Mouse (Mus musculus) hindbrain, embryonic 14.5 days (tissue): Measurements from ENCODE around the gene Lpar3. TPM values are rescaled to one million over a fixed set of nuclear protein-coding genes. Genes with fewer than 3 reads are reported as not detected.

Experiments used
- ATAC-seq: fragments of 200-750 bp; cut with Nextera tagmentation; 2 replicates; pipeline ENCODE4 v1.8.0; 2017; ENCODE audit warnings: moderate number of reproducible peaks, mild to moderate bottlenecking, moderate TSS enrichment, moderate library complexity; ENCODE audit not compliant: low FRiP score
- DNase-seq: peaks from one replicate; pipeline ENCODE4 v3.0.0-alpha.2; 2015; ENCODE audit warnings: low spot score
- H3K27ac ChIP-seq: fragments of 300-500 bp; sonication (generic); 2 replicates; pipeline ENCODE4 v1.5.1; 2014; ENCODE audit warnings: mild to moderate bottlenecking, moderate library complexity
- H3K27me3 ChIP-seq: fragments of 300-500 bp; sonication (generic); 2 replicates; pipeline ENCODE4 v1.6.1; 2014; ENCODE audit warnings: mild to moderate bottlenecking, low read length, mixed read lengths; ENCODE audit not compliant: control insufficient read depth, insufficient read depth
- H3K36me3 ChIP-seq: fragments of 300-500 bp; sonication (generic); replicated peaks from 2 replicates; pipeline ENCODE4 v1.6.1; 2014; ENCODE audit not compliant: control insufficient read depth, insufficient read depth
- H3K4me1 ChIP-seq: fragments of 300-500 bp; sonication (generic); replicated peaks from 2 replicates; pipeline ENCODE4 v1.6.1; 2014; ENCODE audit warnings: antibody characterized with exemption, low read length, mixed read lengths; ENCODE audit not compliant: control insufficient read depth, insufficient read depth
- H3K4me2 ChIP-seq: fragments of 300-500 bp; sonication (generic); replicated peaks from 2 replicates; pipeline ENCODE4 v1.6.1; 2014; ENCODE audit warnings: mild to moderate bottlenecking, moderate library complexity
- H3K4me3 ChIP-seq: fragments of 300-500 bp; sonication (generic); replicated peaks from 2 replicates; pipeline ENCODE4 v1.5.1; 2014; ENCODE audit warnings: mild to moderate bottlenecking, low read length
- H3K9ac ChIP-seq: fragments of 300-500 bp; sonication (generic); 2 replicates; pipeline ENCODE4 v1.6.1; 2014
- H3K9me3 ChIP-seq: fragments of 300-500 bp; sonication (generic); 2 replicates; pipeline ENCODE4 v1.6.1; 2016; ENCODE audit warnings: low read length; ENCODE audit not compliant: control insufficient read depth
- WGBS: fragments of 180-500 bp; shearing (Covaris S2); extraction: QIAGEN DNeasy Blood & Tissue Kit; methylation state at CpG from one replicate; pipeline ENCODE4 v1.1.7; 2014; 5-methylcytosine and 5-hydroxymethylcytosine counted together
- polyA plus RNA-seq: library from polyadenylated mRNA; unstranded; fragments of >200 nt; fragmentation: Nextera tagmentation; extraction: Ambion mirVana; gene quantifications from 2 replicates; pipeline ENCODE4 v1.2.1, GENCODE M21; 2014

Lpar3 gene
- polyA plus RNA-seq, 1 experiment from 2014 or later, result 0.37 TPM

DNA sequence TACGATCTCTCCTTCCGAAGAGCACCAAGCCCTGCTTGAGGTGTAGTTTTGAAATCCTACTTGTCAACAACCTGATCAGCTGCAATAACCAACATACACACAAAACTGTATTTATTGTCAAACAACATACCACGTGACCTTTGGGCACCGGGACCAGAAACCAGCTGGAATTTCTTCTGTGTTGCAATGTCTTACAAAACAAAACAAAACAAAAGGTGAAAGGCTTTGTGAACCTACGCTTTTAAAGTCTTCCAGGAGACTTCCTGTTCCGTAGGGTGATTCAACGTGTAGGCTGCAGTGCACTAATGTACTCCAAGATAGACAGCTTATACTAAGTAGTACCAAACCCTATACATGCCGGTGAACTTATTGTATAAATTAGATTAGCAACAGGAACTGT, 25.8 kb downstream of the Lpar3 start:
- no peaks in the 10 kb centered on the region for H3K9me3 ChIP-seq
- no peaks in the 10 kb centered on the region for H3K27me3 ChIP-seq
- no peak overlapping the region for H3K4me2 ChIP-seq
- H3K27ac ChIP-seq, result no peak overlapping the region
- 81% methylated on average over 8 of the region's 8 CpGs for WGBS
- no peak for ATAC-seq
- H3K36me3 ChIP-seq, result no peaks in the 10 kb centered on the region
- H3K9ac ChIP-seq, result no peak overlapping the region
- DNase-seq, result no peak
- H3K4me1 ChIP-seq, result no peaks in the 10 kb centered on the region
- H3K4me3 ChIP-seq, result no peak overlapping the region

- DNase-seq, result no peak
- no peaks in the 10 kb centered on the region for H3K36me3 ChIP-seq
- H3K27ac ChIP-seq, result no peak overlapping the region
- no peak overlapping the region for H3K9ac ChIP-seq
- no peaks in the 10 kb centered on the region for H3K9me3 ChIP-seq
- H3K4me2 ChIP-seq, result no peak overlapping the region
- ATAC-seq, result no peak
- no peak overlapping the region for H3K4me3 ChIP-seq
- WGBS, result 87% methylated on average over 2 of the region's 2 CpGs
- H3K27me3 ChIP-seq, result no peaks in the 10 kb centered on the region
- no peaks in the 10 kb centered on the region for H3K4me1 ChIP-seq
Observed at GRCm38 (mm10) chr3:146246992-146247391, 26.2 kb downstream of the Lpar3 start.

DNA sequence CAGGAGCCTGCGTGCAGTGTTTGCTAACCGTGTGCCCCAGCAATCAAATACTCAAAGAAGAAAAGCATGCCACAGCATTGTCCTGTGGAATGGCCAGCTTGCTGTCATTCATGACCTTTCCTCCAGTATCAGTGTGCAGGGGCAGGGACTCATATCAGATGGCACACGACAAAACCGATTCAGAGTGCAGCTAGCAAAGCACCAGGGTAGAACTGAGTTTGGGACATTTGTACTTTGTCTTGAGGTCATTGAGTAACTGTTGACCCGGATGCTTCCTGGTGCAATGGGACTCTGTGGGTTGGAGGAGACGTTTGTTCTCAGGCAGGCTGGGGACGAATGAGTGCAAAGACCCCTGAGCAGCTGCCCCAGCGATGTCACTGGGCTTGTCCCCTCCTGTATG, 29.1 kb downstream of the Lpar3 start:
- no peak overlapping the region for H3K4me2 ChIP-seq
- H3K27ac ChIP-seq, result no peak overlapping the region
- no peaks in the 10 kb centered on the region for H3K9me3 ChIP-seq
- no peak for ATAC-seq
- DNase-seq, result no peak
- WGBS, result 80% methylated on average over 8 of the region's 8 CpGs
- H3K36me3 ChIP-seq, result no peaks in the 10 kb centered on the region
- no peak overlapping the region for H3K9ac ChIP-seq
- no peak overlapping the region for H3K4me3 ChIP-seq
- H3K4me1 ChIP-seq, result no peaks in the 10 kb centered on the region
- H3K27me3 ChIP-seq, result no peaks in the 10 kb centered on the region

GRCm38 (mm10) chr3:146251771-146252170, 31.0 kb downstream of the Lpar3 start:
- H3K9me3 ChIP-seq, result no peaks in the 10 kb centered on the region
- DNase-seq (no peak), ATAC-seq (no peak)
- H3K4me2 ChIP-seq, result no peak overlapping the region
- no peak overlapping the region for H3K9ac ChIP-seq
- no peaks in the 10 kb centered on the region for H3K36me3 ChIP-seq
- 94% methylated on average over 6 of the region's 6 CpGs for WGBS
- H3K27me3 ChIP-seq, result no peaks in the 10 kb centered on the region
- no peak overlapping the region for H3K27ac ChIP-seq
- no peaks in the 10 kb centered on the region for H3K4me1 ChIP-seq
- no peak overlapping the region for H3K4me3 ChIP-seq

- Histone ChIP-seq H3K9ac (no peak overlapping the region), H3K4me3 (no peak overlapping the region), H3K4me1 (no peaks in the 10 kb centered on the region), H3K27ac (no peak overlapping the region), H3K27me3 (no peaks in the 10 kb centered on the region), H3K9me3 (no peaks in the 10 kb centered on the region), H3K4me2 (no peak overlapping the region), H3K36me3 (no peaks in the 10 kb centered on the region)
- no peak for DNase-seq
- WGBS, result 37% methylated on average over 3 of the region's 3 CpGs
- no peak for ATAC-seq
Observed at GRCm38 (mm10) chr3:146253736-146254320, 33.1 kb downstream of the Lpar3 start.

- Histone ChIP-seq H3K9me3 (no peaks in the 10 kb centered on the region), H3K4me2 (no peak overlapping the region), H3K4me1 (no peaks in the 10 kb centered on the region), H3K9ac (no peak overlapping the region), H3K27me3 (no peaks in the 10 kb centered on the region), H3K27ac (no peak overlapping the region), H3K36me3 (no peaks in the 10 kb centered on the region), H3K4me3 (no peak overlapping the region)
- no peak for ATAC-seq
- 96% methylated on average over 5 of the region's 5 CpGs for WGBS
- no peak for DNase-seq
Observed at GRCm38 (mm10) chr3:146255123-146255522, 34.4 kb downstream of the Lpar3 start.

DNA sequence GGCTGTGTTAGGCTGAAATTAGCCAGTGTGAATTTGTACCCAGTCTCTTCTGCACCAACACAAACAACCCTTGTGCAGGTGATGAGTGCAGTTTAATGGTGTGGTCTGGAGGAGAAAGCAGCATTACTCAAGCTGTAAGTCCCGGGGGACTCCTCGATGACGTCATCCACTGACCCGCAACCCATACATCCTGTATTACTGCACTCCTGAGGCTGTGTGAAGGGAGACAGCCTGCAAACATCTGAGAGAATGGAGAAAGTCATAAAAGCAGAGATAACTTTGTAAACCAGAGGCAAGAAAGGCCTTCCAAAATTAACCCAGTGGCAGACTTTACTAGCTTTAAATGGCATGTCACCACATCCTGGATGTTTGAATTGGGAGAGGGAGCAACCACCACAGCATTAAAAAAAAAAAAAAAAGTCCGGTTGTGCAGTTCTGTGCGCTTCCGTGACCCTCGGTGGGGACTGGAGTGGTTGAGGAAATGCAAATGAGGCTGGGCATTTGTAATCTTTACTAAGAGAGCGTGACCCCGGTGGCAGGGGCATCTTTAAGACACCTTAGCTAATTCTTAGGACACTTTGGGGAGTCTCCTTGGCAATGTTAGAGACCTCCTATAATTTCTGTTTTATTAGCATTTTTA, 36.8 kb downstream of the Lpar3 start:
- no peaks in the 10 kb centered on the region for H3K9me3 ChIP-seq
- no peaks in the 10 kb centered on the region for H3K4me1 ChIP-seq
- WGBS, result 66% methylated on average over 10 of the region's 10 CpGs
- no peaks in the 10 kb centered on the region for H3K36me3 ChIP-seq
- ATAC-seq (no peak), DNase-seq (no peak)
- H3K4me2 ChIP-seq, result no peak overlapping the region
- H3K27me3 ChIP-seq, result no peaks in the 10 kb centered on the region
- H3K9ac ChIP-seq, result no peak overlapping the region
- H3K27ac ChIP-seq, result no peak overlapping the region
- H3K4me3 ChIP-seq, result no peak overlapping the region

DNA sequence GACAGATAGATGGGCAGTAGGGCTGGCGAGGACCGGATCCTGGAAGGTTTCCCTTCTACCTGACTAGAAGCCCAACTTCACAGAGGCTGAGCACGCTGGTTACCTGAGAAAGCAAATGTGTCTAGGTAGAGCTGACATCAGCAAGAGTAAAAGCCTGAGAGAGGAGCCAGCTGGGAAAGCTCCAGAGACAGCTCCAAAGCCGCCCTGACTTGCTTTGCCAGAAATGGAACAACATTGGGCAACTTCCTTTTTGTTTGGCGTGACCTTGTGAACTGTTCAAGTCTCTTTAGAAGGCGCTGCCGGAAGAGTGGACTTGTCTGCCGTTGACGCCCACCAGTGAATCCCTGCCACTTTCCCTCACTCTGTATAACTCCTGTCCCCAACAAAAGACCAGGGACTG, 39.4 kb downstream of the Lpar3 start:
- Histone ChIP-seq H3K36me3 (no peaks in the 10 kb centered on the region), H3K27me3 (no peaks in the 10 kb centered on the region), H3K4me2 (no peak overlapping the region), H3K9me3 (no peaks in the 10 kb centered on the region), H3K4me3 (no peak overlapping the region), H3K4me1 (no peaks in the 10 kb centered on the region), H3K27ac (no peak overlapping the region), H3K9ac (no peak overlapping the region)
- no peak for ATAC-seq
- DNase-seq, result no peak
- WGBS, result 80% methylated on average over 9 of the region's 9 CpGs

DNA sequence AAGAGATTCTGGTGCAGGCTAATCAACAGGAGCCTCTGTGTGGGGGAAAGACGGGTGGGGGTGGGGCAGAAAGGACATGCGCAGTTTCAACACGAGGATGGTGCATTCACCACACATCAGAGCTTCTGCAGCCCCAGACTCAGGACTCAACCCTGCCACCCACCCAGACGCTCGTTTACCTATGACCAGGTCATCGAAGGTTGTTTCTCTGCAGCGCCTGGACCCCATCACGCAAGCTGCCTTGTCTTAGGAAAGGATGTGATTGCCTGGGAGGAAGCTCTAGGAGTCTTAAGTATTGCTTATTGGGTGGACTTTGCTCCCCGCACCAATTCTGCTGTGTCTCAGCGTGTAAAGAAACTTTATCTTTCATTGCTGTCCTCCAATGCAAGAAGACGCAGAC, 40.1 kb downstream of the Lpar3 start:
- ATAC-seq (no peak), DNase-seq (no peak)
- H3K4me3 ChIP-seq, result no peak overlapping the region
- H3K36me3 ChIP-seq, result no peaks in the 10 kb centered on the region
- no peak overlapping the region for H3K9ac ChIP-seq
- 93% methylated on average over 11 of the region's 11 CpGs for WGBS
- H3K4me2 ChIP-seq, result no peak overlapping the region
- no peaks in the 10 kb centered on the region for H3K9me3 ChIP-seq
- H3K27ac ChIP-seq, result no peak overlapping the region
- H3K4me1 ChIP-seq, result no peaks in the 10 kb centered on the region
- no peaks in the 10 kb centered on the region for H3K27me3 ChIP-seq

GRCm38 (mm10) chr3:146262536-146262935, 41.8 kb downstream of the Lpar3 start:
- H3K4me1 ChIP-seq, result no peaks in the 10 kb centered on the region
- DNase-seq (no peak), ATAC-seq (no peak)
- H3K4me2 ChIP-seq, result no peak overlapping the region
- H3K4me3 ChIP-seq, result no peak overlapping the region
- no peaks in the 10 kb centered on the region for H3K9me3 ChIP-seq
- no peak overlapping the region for H3K27ac ChIP-seq
- H3K27me3 ChIP-seq, result no peaks in the 10 kb centered on the region
- WGBS, result 68% methylated on average over 1 of the region's 1 CpGs
- H3K9ac ChIP-seq, result no peak overlapping the region
- H3K36me3 ChIP-seq, result no peaks in the 10 kb centered on the region
